Comparison of ENCODE assay signal across 24 mouse cellular contexts in the genomic region with DNA sequence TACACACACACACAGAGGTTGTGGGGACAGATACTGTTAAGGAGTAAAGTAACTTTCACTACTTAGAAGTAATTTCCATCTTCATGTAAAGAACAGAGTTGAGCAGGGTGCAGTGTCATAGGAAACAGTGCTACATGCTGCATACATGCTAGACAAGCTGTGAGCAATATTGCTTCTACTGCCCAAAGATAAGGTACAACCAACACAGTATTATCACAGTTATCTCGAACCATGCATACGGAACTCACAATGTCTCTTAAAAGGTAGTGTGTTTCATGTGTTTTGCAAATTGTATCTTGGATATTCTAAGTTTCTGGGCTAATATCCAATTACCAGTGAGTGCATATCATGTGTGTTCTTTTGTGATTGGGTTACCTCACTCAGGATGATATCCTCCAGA.
"Had no signal": no experiment of that assay in that cellular context is flagged by ENCODE, and none has a peak within 500 bp of the region (broad histone marks: within the 10 kb centered on the region; RNA-seq: fewer than 3 reads in every experiment).

No protein-coding gene starts in this region.

- H3K4me1 ChIP-seq: heart, embryonic 10.5 days; heart, embryonic 12.5 days; hindbrain, embryonic 10.5 days; hindbrain, embryonic 12.5 days; intestine, embryonic 15.5 days; kidney, embryonic 15.5 days; limb, embryonic 10.5 days; limb, embryonic 12.5 days had no signal

- H3K4me2 ChIP-seq: heart, embryonic 12.5 days; hindbrain, embryonic 12.5 days; hindbrain, embryonic 14.5 days; intestine, embryonic 15.5 days; kidney, embryonic 15.5 days; limb, embryonic 12.5 days had no signal

- DNase-seq: gastrocnemius, postnatal 14 days; heart, adult 18-20 months; heart, postnatal 10 days; heart, postnatal 4 days; kidney, adult 2 months; kidney, adult 9 months; kidney, postnatal 14 days; kidney, postnatal 36 days; layer of hippocampus, adult 9-11 months; layer of hippocampus, postnatal 36 days had no signal

- H3K9me3 ChIP-seq: heart, embryonic 10.5 days; heart, embryonic 12.5 days; hindbrain, embryonic 10.5 days; hindbrain, embryonic 12.5 days; intestine, embryonic 15.5 days; kidney, embryonic 15.5 days; limb, embryonic 10.5 days; limb, embryonic 12.5 days had no signal

- H3K4me3 ChIP-seq: heart, embryonic 10.5 days; heart, embryonic 12.5 days; hindbrain, embryonic 10.5 days; hindbrain, embryonic 12.5 days; intestine, embryonic 15.5 days; kidney, embryonic 15.5 days; limb, embryonic 10.5 days; limb, embryonic 12.5 days had no signal

- H3K36me3 ChIP-seq: intestine, embryonic 15.5 days had no signal

- ATAC-seq: hindbrain, embryonic 16.5 days; inflammation-experienced regulatory T-cells, adult 6 months; intestine, embryonic 15.5 days; intestine, postnatal 0 days had no signal

- H3K27ac ChIP-seq: heart, embryonic 10.5 days; hindbrain, embryonic 10.5 days; hindbrain, embryonic 12.5 days; hindbrain, embryonic 14.5 days; intestine, embryonic 15.5 days; kidney, embryonic 15.5 days; kidney, postnatal 0 days; limb, embryonic 10.5 days; limb, embryonic 12.5 days; liver, embryonic 14.5 days had no signal

- H3K27me3 ChIP-seq: heart, embryonic 12.5 days; hindbrain, embryonic 12.5 days; intestine, embryonic 15.5 days; kidney, embryonic 15.5 days; limb, embryonic 12.5 days had no signal

- H3K9ac ChIP-seq: heart, embryonic 12.5 days; hindbrain, embryonic 12.5 days; hindbrain, embryonic 14.5 days; intestine, embryonic 15.5 days; kidney, embryonic 15.5 days; limb, embryonic 12.5 days; liver, embryonic 14.5 days had no signal
